Mouse (Mus musculus): ENCODE data around the gene Hist1h1c. TPM values are rescaled to one million over a fixed set of nuclear protein-coding genes. Genes with fewer than 3 reads are reported as not detected.
"Not testable (repeated sequence)": the region's sequence is repeated elsewhere in the genome, so short reads cannot be mapped to it uniquely, and the experiment has no call there.

The Hist1h1c gene
- polyA plus RNA-seq, 1 experiment from 2014 or later, result 19.7 TPM

DNA sequence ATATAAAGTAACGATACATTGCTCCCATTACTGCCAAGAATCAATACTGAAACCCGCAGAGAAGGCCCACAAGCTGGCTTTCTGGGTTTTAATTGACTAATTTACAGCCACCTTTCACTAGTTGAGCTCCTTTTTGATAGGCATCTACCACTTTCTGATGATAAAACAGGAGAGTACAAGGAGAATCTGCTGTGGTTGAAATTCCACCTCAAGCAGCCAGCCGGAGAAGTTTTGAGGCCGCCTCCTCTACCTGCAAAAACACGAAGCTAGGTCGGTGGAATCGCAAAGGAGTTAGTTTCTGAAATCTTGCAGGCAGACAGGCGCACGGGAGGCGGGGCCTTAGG, 24.6 kb downstream of the Hist1h1c start:
- ATAC-seq (replicated peaks; ENCODE audit: insufficient number of reproducible peaks, low FRiP score, low TSS enrichment, low read depth) (no peak), DNase-seq (ENCODE audit: low spot score) (no peak)
- Histone ChIP-seq H3K4me3 (ENCODE audit: low read depth, low read length) (peak overlapping the region; percentile 56), H3K4me1 (ENCODE audit: control insufficient read depth, insufficient read depth, low read length) (no peaks in the 10 kb centered on the region), H3K36me3 (replicated peaks; ENCODE audit: control insufficient read depth, insufficient read depth, low read depth, low read length) (no peaks in the 10 kb centered on the region), H3K9me3 (replicated peaks; ENCODE audit: control insufficient read depth, low read length) (no peaks in the 10 kb centered on the region), H3K27ac (replicated peaks; ENCODE audit: low read depth, low read length) (peak overlapping the region; percentile 97), H3K9ac (replicated peaks; ENCODE audit: low read length) (peak overlapping the region; percentile 59), H3K27me3 (ENCODE audit: control insufficient read depth, insufficient read depth, low read length) (no peaks in the 10 kb centered on the region), H3K4me2 (ENCODE audit: low read depth, low read length) (peak overlapping the region; percentile 86)
- WGBS, result under 1% methylated on average over 10 of the region's 10 CpGs

DNA sequence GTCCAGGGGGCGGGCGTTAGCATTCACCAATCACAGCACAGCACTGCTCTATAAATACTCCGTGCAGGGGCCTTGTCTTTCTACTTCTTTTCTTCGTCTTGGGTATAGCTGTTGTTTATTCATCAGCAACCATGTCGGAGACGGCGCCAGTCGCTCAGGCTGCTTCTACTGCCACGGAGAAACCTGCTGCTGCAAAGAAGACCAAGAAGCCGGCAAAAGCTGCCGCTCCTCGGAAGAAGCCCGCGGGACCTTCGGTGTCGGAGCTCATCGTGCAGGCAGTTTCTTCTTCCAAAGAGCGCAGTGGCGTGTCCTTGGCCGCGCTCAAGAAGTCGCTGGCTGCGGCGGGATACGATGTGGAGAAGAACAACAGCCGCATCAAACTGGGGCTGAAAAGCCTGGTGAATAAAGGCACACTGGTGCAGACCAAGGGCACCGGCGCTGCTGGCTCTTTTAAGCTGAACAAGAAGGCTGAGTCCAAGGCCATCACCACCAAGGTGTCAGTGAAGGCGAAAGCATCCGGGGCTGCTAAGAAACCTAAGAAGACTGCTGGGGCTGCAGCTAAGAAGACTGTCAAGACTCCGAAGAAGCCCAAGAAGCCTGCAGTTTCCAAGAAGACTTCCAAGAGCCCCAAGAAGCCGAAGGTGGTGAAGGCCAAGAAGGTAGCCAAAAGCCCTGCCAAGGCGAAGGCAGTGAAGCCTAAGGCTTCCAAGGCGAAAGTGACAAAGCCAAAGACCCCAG, 25.1 kb downstream of the Hist1h1c start, which contains the start of gene Hist1h1a:
Gene Hist1h1a, plus strand, starts transcription at position 81 of the 738 bp plus-strand sequence.
- Histone ChIP-seq H3K36me3 (replicated peaks; ENCODE audit: control insufficient read depth, insufficient read depth, low read depth, low read length) (no peaks in the 10 kb centered on the region), H3K27me3 (ENCODE audit: control insufficient read depth, insufficient read depth, low read length) (no peaks in the 10 kb centered on the region), H3K4me3 (ENCODE audit: low read depth, low read length) (peak within 1 kb of the TSS; percentile 56), H3K4me2 (ENCODE audit: low read depth, low read length) (peak within 1 kb of the TSS; percentile 86), H3K27ac (replicated peaks; ENCODE audit: low read depth, low read length) (peak within 1 kb of the TSS; percentile 97), H3K9ac (replicated peaks; ENCODE audit: low read length) (peak within 1 kb of the TSS; percentile 78), H3K9me3 (replicated peaks; ENCODE audit: control insufficient read depth, low read length) (no peaks in the 10 kb centered on the region), H3K4me1 (ENCODE audit: control insufficient read depth, insufficient read depth, low read length) (no peaks in the 10 kb centered on the region)
- ATAC-seq (replicated peaks; ENCODE audit: insufficient number of reproducible peaks, low FRiP score, low TSS enrichment, low read depth) (peak; percentile 40), DNase-seq (ENCODE audit: low spot score) (peak; percentile 97)
- 4% methylated on average over 34 of the region's 34 CpGs for WGBS

DNA sequence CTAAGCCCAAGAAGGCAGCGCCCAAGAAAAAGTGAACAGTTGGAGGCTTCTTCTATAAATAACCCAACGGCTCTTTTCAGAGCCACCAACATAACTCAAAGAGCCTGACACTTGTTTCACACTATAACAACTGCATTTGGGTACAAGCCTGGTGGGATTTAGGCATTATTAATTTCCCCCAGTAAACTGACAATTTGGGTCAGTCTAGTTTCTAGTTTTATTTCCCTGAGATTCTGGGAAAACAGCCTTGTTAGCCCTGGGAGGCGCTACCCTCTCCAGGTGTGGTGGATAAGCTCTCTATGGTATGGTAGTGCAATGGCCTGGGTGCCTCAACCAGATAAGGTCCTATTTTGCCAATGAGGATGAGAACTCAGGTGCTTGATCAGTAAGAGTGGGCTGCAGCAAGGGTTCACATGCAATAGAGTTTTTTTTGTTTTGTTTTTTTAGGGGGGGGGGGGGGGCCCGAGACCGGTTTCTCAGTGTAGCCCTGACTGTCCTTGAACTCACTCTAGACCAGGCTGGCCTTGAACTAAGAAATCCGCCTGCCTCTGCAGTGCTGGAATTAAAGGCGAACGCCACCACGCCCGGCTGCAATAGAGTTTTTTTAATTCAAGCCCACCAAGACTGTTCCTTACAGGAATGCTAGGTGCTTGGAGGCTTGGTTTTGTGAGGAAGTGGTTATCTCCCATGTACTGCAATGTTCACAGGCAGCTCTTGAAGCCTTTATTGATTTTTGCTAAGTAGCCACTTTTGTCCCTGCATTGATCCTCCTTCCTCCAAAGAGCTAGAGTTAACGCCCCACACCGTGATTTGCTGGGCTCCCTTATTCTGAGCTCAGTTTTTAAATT, 25.9 kb downstream of the Hist1h1c start:
- H3K27me3 ChIP-seq (ENCODE audit: control insufficient read depth, insufficient read depth, low read length), result no peaks in the 10 kb centered on the region
- peak overlapping the region; percentile 56 for H3K4me3 ChIP-seq (ENCODE audit: low read depth, low read length)
- H3K4me2 ChIP-seq (ENCODE audit: low read depth, low read length), result peak overlapping the region; percentile 86
- H3K9ac ChIP-seq (replicated peaks; ENCODE audit: low read length), result peak overlapping the region; percentile 78
- ATAC-seq (replicated peaks; ENCODE audit: insufficient number of reproducible peaks, low FRiP score, low TSS enrichment, low read depth) (no peak), DNase-seq (ENCODE audit: low spot score) (no peak)
- H3K4me1 ChIP-seq (ENCODE audit: control insufficient read depth, insufficient read depth, low read length), result no peaks in the 10 kb centered on the region
- peak overlapping the region; percentile 97 for H3K27ac ChIP-seq (replicated peaks; ENCODE audit: low read depth, low read length)
- WGBS, result 34% methylated on average over 12 of the region's 12 CpGs
- H3K36me3 ChIP-seq (replicated peaks; ENCODE audit: control insufficient read depth, insufficient read depth, low read depth, low read length), result no peaks in the 10 kb centered on the region
- H3K9me3 ChIP-seq (replicated peaks; ENCODE audit: control insufficient read depth, low read length), result no peaks in the 10 kb centered on the region

DNA sequence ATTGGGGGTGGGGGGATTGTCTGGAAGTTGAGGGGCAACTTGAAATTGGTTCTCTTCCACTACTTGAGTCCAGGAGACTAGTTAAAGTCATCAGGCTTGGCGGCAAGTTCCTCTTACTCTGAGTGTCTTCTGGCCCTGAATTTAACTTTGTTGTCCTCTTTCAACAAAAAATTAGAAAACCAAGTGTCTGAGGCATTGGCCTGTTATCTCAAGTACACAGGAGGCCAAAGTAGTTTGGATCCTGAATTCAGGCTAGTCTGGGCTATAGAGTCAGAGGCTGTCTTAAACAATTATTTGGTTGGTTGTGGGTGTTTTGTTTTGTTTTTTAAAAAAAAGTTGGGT, 26.5 kb downstream of the Hist1h1c start:
- no peaks in the 10 kb centered on the region for H3K4me1 ChIP-seq (ENCODE audit: control insufficient read depth, insufficient read depth, low read length)
- 55% methylated on average over 1 of the region's 1 CpGs for WGBS
- no peak overlapping the region for H3K9ac ChIP-seq (replicated peaks; ENCODE audit: low read length)
- 0 out of 2 replicates have a peak overlapping the region, but pooled peaks have one; percentile 3 for H3K4me2 ChIP-seq (ENCODE audit: low read depth, low read length)
- H3K9me3 ChIP-seq (replicated peaks; ENCODE audit: control insufficient read depth, low read length), result no peaks in the 10 kb centered on the region
- no peaks in the 10 kb centered on the region for H3K27me3 ChIP-seq (ENCODE audit: control insufficient read depth, insufficient read depth, low read length)
- no peak overlapping the region for H3K4me3 ChIP-seq (ENCODE audit: low read depth, low read length)
- DNase-seq (ENCODE audit: low spot score), result no peak
- no peaks in the 10 kb centered on the region for H3K36me3 ChIP-seq (replicated peaks; ENCODE audit: control insufficient read depth, insufficient read depth, low read depth, low read length)
- ATAC-seq (replicated peaks; ENCODE audit: insufficient number of reproducible peaks, low FRiP score, low TSS enrichment, low read depth), result no peak
- H3K27ac ChIP-seq (replicated peaks; ENCODE audit: low read depth, low read length), result no peak overlapping the region

DNA sequence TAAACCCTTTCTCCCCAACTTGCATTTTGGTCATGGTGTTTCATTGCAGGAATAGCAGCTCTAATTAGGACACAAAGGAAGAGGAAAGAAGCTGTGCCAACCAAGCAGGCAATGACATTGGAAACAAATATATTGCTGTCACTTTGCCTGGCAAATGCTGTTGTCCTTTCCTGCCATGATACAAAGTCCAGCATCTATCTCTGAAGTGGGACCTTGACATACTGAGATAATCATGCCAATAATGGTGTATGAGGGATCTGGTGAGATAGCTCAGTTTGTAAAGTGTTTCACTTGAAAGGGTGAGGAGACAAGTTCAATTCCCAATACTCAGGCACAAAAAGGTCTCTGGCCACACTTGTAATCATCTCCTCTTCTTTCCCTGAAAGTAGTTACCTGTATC, 28.2 kb downstream of the Hist1h1c start:
- Histone ChIP-seq H3K27me3 (ENCODE audit: control insufficient read depth, insufficient read depth, low read length) (no peaks in the 10 kb centered on the region), H3K4me2 (ENCODE audit: low read depth, low read length) (no peak overlapping the region), H3K27ac (replicated peaks; ENCODE audit: low read depth, low read length) (no peak overlapping the region), H3K4me1 (ENCODE audit: control insufficient read depth, insufficient read depth, low read length) (no peaks in the 10 kb centered on the region), H3K36me3 (replicated peaks; ENCODE audit: control insufficient read depth, insufficient read depth, low read depth, low read length) (no peaks in the 10 kb centered on the region), H3K9me3 (replicated peaks; ENCODE audit: control insufficient read depth, low read length) (no peaks in the 10 kb centered on the region), H3K4me3 (ENCODE audit: low read depth, low read length) (no peak overlapping the region), H3K9ac (replicated peaks; ENCODE audit: low read length) (no peak overlapping the region)
- no peak for ATAC-seq (replicated peaks; ENCODE audit: insufficient number of reproducible peaks, low FRiP score, low TSS enrichment, low read depth)
- no peak for DNase-seq (ENCODE audit: low spot score)

DNA sequence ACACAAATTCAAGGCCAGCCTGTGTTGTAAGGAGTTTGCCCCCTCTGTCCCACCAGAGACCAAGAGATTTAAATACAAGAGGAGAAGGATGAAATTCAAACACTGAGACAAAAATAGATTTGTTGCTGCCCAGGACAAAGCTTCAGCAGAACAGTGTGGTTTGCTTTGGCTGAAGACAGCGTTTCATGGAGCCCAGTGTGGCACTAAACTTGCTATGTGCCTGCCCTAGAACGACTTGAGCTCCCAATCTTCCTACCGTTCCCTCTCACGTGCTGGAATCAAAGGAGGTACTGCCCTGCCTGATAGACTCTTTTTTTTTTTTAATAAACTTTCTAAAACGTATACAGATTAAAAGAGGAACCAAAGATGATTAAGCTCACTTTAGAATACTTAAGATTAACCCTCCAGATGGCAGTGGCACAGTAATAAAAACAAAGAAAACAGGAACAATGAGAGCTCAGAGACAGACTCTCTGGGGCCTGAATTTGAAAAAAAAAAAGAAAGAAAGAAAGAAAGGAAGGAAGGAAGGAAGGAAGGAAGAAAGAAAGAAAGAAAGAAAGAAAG, 30.3 kb downstream of the Hist1h1c start:
- no peak overlapping the region for H3K27ac ChIP-seq (replicated peaks; ENCODE audit: low read depth, low read length)
- H3K27me3 ChIP-seq (ENCODE audit: control insufficient read depth, insufficient read depth, low read length), result no peaks in the 10 kb centered on the region
- no peaks in the 10 kb centered on the region for H3K9me3 ChIP-seq (replicated peaks; ENCODE audit: control insufficient read depth, low read length)
- no peak overlapping the region for H3K4me3 ChIP-seq (ENCODE audit: low read depth, low read length)
- no peak overlapping the region for H3K4me2 ChIP-seq (ENCODE audit: low read depth, low read length)
- no peak for ATAC-seq (replicated peaks; ENCODE audit: insufficient number of reproducible peaks, low FRiP score, low TSS enrichment, low read depth)
- no peak overlapping the region for H3K9ac ChIP-seq (replicated peaks; ENCODE audit: low read length)
- DNase-seq (ENCODE audit: low spot score), result no peak
- 51% methylated on average over 5 of the region's 5 CpGs for WGBS
- H3K36me3 ChIP-seq (replicated peaks; ENCODE audit: control insufficient read depth, insufficient read depth, low read depth, low read length), result no peaks in the 10 kb centered on the region
- no peaks in the 10 kb centered on the region for H3K4me1 ChIP-seq (ENCODE audit: control insufficient read depth, insufficient read depth, low read length)

DNA sequence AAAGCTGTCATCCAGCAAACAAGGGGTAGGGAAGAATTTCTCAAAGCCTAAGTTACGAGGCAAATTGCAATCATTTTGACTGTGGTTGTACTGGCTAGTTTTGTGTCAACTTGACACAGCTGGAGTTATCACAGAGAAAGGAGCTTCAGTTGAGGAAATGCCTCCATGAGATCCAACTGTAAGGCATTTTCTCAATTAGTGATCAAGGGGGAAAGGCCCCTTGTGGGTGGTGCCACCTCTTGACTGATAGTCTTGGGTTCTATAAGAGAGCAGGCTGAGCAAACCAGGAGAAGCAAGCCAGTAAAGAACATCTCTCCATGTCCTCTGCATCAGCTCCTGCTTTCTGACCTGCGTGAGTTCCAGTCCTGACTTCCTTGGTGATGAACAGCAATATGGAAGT, 31.0 kb downstream of the Hist1h1c start, which contains the start of gene Trim38:
Gene Trim38, plus strand, starts transcription at position 301 of the 400 bp plus-strand sequence.
- ATAC-seq (replicated peaks; ENCODE audit: insufficient number of reproducible peaks, low FRiP score, low TSS enrichment, low read depth); H3K9ac ChIP-seq (replicated peaks; ENCODE audit: low read length); H3K9me3 ChIP-seq (replicated peaks; ENCODE audit: control insufficient read depth, low read length); H3K4me3 ChIP-seq (ENCODE audit: low read depth, low read length); H3K27ac ChIP-seq (replicated peaks; ENCODE audit: low read depth, low read length); H3K4me1 ChIP-seq (ENCODE audit: control insufficient read depth, insufficient read depth, low read length); DNase-seq (ENCODE audit: low spot score); H3K36me3 ChIP-seq (replicated peaks; ENCODE audit: control insufficient read depth, insufficient read depth, low read depth, low read length); H3K4me2 ChIP-seq (ENCODE audit: low read depth, low read length); H3K27me3 ChIP-seq (ENCODE audit: control insufficient read depth, insufficient read depth, low read length): not testable (repeated sequence)
- WGBS, result 82% methylated on average over 2 of the region's 2 CpGs

Data from embryonic facial prominence, embryonic 11.5 days (tissue).